In genomic region chr9:119941861-119942260, GRCm38 (mm10) we compare ENCODE assay signal across 28 mouse cellular contexts. TPM values are rescaled to one million over a fixed set of nuclear protein-coding genes. Genes with fewer than 3 reads are reported as not detected.
DNase-seq lines count a peak whose midpoint lies in the region; ATAC-seq and TF ChIP-seq lines count a peak whose summit lies in the region.
"Had no signal": no experiment of that assay in that cellular context is flagged by ENCODE, and none has a peak within 500 bp of the region (broad histone marks: within the 10 kb centered on the region; RNA-seq: fewer than 3 reads in every experiment).

No protein-coding gene starts in this region.

- H3K4me1 ChIP-seq in hindbrain, postnatal 0 days (ENCODE audit: insufficient read depth, low read length), result no peaks in the 10 kb centered on the region
- H3K4me1 ChIP-seq in hindbrain, embryonic 13.5 days (replicated peaks), result peaks cover 8% of the 10 kb centered on the region
- H3K4me1 ChIP-seq in limb, embryonic 10.5 days, result peaks cover 49% of the 10 kb centered on the region

- WGBS in hindbrain, postnatal 0 days, result 74% methylated on average over 14 of the region's 14 CpGs
- 88% methylated on average over 14 of the region's 14 CpGs for WGBS in hindbrain, embryonic 13.5 days
- 85% methylated on average over 14 of the region's 14 CpGs for WGBS in limb, embryonic 10.5 days

- no peak overlapping the region for H3K27ac ChIP-seq in hindbrain, postnatal 0 days
- H3K27ac ChIP-seq in hindbrain, embryonic 13.5 days, result no peak overlapping the region
- H3K27ac ChIP-seq in limb, embryonic 10.5 days, result peak overlapping the region; percentile 47; the same call in 1 of the 2 replicates
- H3K27ac ChIP-seq: heart, embryonic 13.5 days; hindbrain, embryonic 15.5 days; liver, embryonic 14.5 days; macrophage; midbrain, embryonic 15.5 days; neural tube, embryonic 12.5 days had no signal

- no peaks in the 10 kb centered on the region for H3K27me3 ChIP-seq in hindbrain, postnatal 0 days (ENCODE audit: insufficient read depth, low read length)
- H3K27me3 ChIP-seq in hindbrain, embryonic 13.5 days, result peaks cover 3% of the 10 kb centered on the region; the same call in 1 of the 2 replicates
- H3K27me3 ChIP-seq in limb, embryonic 10.5 days (ENCODE audit: low read depth, poor library complexity, severe bottlenecking), result no peaks in the 10 kb centered on the region
- H3K27me3 ChIP-seq: heart, embryonic 13.5 days; hindbrain, embryonic 15.5 days; midbrain, embryonic 15.5 days; neural tube, embryonic 12.5 days had no signal

- no peak for TF ChIP-seq CTCF in hindbrain, postnatal 0 days (IDR thresholded peaks at IDR 0.05; ENCODE audit: low read depth)

- H3K9me3 ChIP-seq in hindbrain, postnatal 0 days (ENCODE audit: low read length), result no peaks in the 10 kb centered on the region
- no peaks in the 10 kb centered on the region for H3K9me3 ChIP-seq in hindbrain, embryonic 13.5 days
- H3K9me3 ChIP-seq in limb, embryonic 10.5 days (replicated peaks), result no peaks in the 10 kb centered on the region
- H3K9me3 ChIP-seq: heart, embryonic 13.5 days; hindbrain, embryonic 15.5 days; midbrain, embryonic 15.5 days; neural tube, embryonic 12.5 days had no signal

- H3K4me3 ChIP-seq in hindbrain, postnatal 0 days (ENCODE audit: low read length), result no peak overlapping the region
- H3K4me3 ChIP-seq in hindbrain, embryonic 13.5 days, result no peak overlapping the region
- no peak overlapping the region for H3K4me3 ChIP-seq in limb, embryonic 10.5 days
- H3K4me3 ChIP-seq: erythroblast, embryonic 14.5 days; heart, embryonic 13.5 days; hindbrain, embryonic 15.5 days; midbrain, embryonic 15.5 days; neural tube, embryonic 12.5 days had no signal

- no peaks in the 10 kb centered on the region for H3K36me3 ChIP-seq in hindbrain, postnatal 0 days (ENCODE audit: insufficient read depth, low read length)
- no peaks in the 10 kb centered on the region for H3K36me3 ChIP-seq in hindbrain, embryonic 13.5 days
- H3K36me3 ChIP-seq in limb, embryonic 10.5 days, result no peaks in the 10 kb centered on the region
- H3K36me3 ChIP-seq: heart, embryonic 13.5 days; hindbrain, embryonic 15.5 days; midbrain, embryonic 15.5 days; neural tube, embryonic 12.5 days had no signal

- H3K4me2 ChIP-seq in hindbrain, postnatal 0 days (ENCODE audit: low read depth, low read length), result no peak overlapping the region
- no peak overlapping the region for H3K4me2 ChIP-seq in hindbrain, embryonic 13.5 days
- H3K4me2 ChIP-seq: heart, embryonic 13.5 days; hindbrain, embryonic 15.5 days; midbrain, embryonic 15.5 days; neural tube, embryonic 12.5 days had no signal

- DNase-seq in cerebellum, adult 9-11 months, result peak; percentile 47
- DNase-seq in cerebellum, adult 9-10 months, result no peak
- peak; percentile 37 for DNase-seq in hindbrain, postnatal 0 days (ENCODE audit: low spot score)
- DNase-seq in NIH3T3 (ENCODE audit: low read depth), result peak; percentile 36
- no peak for DNase-seq in limb, embryonic 10.5 days (ENCODE audit: low spot score)
- no peak for DNase-seq in adrenal gland, postnatal 4 days (ENCODE audit: low spot score in 2 of 2)
- no peak for DNase-seq in adrenal gland, adult 18-20 months (ENCODE audit: low spot score in 2 of 2)
- DNase-seq: adrenal gland, postnatal 36 days; heart, postnatal 10 days; kidney, adult 9 months; kidney, postnatal 10 days; layer of hippocampus, adult 9-11 months; liver; lung, adult 2 months; lung, postnatal 10 days; thymus, adult 2 months; thymus, postnatal 36 days had no signal

- H3K9ac ChIP-seq in hindbrain, postnatal 0 days (replicated peaks; ENCODE audit: low read length), result no peak overlapping the region
- H3K9ac ChIP-seq in hindbrain, embryonic 13.5 days, result no peak overlapping the region
- H3K9ac ChIP-seq: heart, embryonic 13.5 days; hindbrain, embryonic 15.5 days; liver, embryonic 14.5 days; midbrain, embryonic 15.5 days; neural tube, embryonic 12.5 days had no signal

- ATAC-seq in hindbrain, postnatal 0 days, result no peak
- ATAC-seq in hindbrain, embryonic 13.5 days (ENCODE audit: low FRiP score), result no peak
- ATAC-seq: forebrain, embryonic 16.5 days; midbrain, embryonic 15.5 days had no signal

RNA-seq across cellular contexts. Expression of gene Ttc21a, which starts 4.5 kb away (rescaled TPM):
- 4.7 and 4.9 TPM in 2 replicates for total RNA-seq in hindbrain, postnatal 0 days (2014; rRNA removed)
- polyA plus RNA-seq in hindbrain, postnatal 0 days (2015; fragmentation: Nextera tagmentation; extraction: Ambion mirVana), result 0.90 and 1.1 TPM in 2 replicates
- 0.65 and 1.2 TPM in 2 replicates for polyA plus RNA-seq in hindbrain, embryonic 13.5 days (2015; fragmentation: Nextera tagmentation; extraction: Ambion mirVana)
- polyA plus RNA-seq in limb, embryonic 10.5 days (2016; fragmentation: Nextera tagmentation; extraction: Ambion mirVana), result 0.34 and 0.43 TPM in 2 replicates
- under 1 TPM; 0.34 TPM for total RNA-seq in adrenal gland, postnatal 4 days (2021)
- under 1 TPM in 1 of 2 experiments, not detected in 1; 0.43 TPM for total RNA-seq in adrenal gland, adult 18-20 months (2021)
- total RNA-seq: gastrocnemius, adult 8-10 months; heart, postnatal 10 days; megakaryocyte-erythroid progenitor cell, adult 5-6 weeks had no signal
- polyA plus RNA-seq: erythroblast, embryonic 14.5 days had no signal

RNA-seq across cellular contexts. Expression of gene Gorasp1, which starts 4.5 kb away (rescaled TPM):
- 28.1 and 48.4 TPM in 2 replicates for total RNA-seq in hindbrain, postnatal 0 days (2014; rRNA removed)
- 20.9 and 21.1 TPM in 2 replicates for polyA plus RNA-seq in hindbrain, postnatal 0 days (2015; fragmentation: Nextera tagmentation; extraction: Ambion mirVana)
- polyA plus RNA-seq in hindbrain, embryonic 13.5 days (2015; fragmentation: Nextera tagmentation; extraction: Ambion mirVana), result 26.0 and 27.9 TPM in 2 replicates
- 30.3 and 33.0 TPM in 2 replicates for polyA plus RNA-seq in limb, embryonic 10.5 days (2016; fragmentation: Nextera tagmentation; extraction: Ambion mirVana)
- total RNA-seq in adrenal gland, postnatal 4 days (2021), result 10 to 100 TPM; 26.9 to 27.1 TPM
- 10 to 100 TPM; 20.7 to 23.0 TPM for total RNA-seq in adrenal gland, adult 18-20 months (2021)

RNA-seq across cellular contexts. Expression of gene Csrnp1, which starts 42.6 kb away (rescaled TPM):
- 4.5 and 17.4 TPM in 2 replicates for total RNA-seq in hindbrain, postnatal 0 days (2014; rRNA removed)
- polyA plus RNA-seq in hindbrain, postnatal 0 days (2015; fragmentation: Nextera tagmentation; extraction: Ambion mirVana), result 2.7 and 3.1 TPM in 2 replicates
- polyA plus RNA-seq in hindbrain, embryonic 13.5 days (2015; fragmentation: Nextera tagmentation; extraction: Ambion mirVana), result 1.2 and 1.7 TPM in 2 replicates
- polyA plus RNA-seq in limb, embryonic 10.5 days (2016; fragmentation: Nextera tagmentation; extraction: Ambion mirVana), result 3.2 and 3.5 TPM in 2 replicates
- 10 to 100 TPM; 18.0 to 18.1 TPM for total RNA-seq in adrenal gland, postnatal 4 days (2021)
- total RNA-seq in adrenal gland, adult 18-20 months (2021), result 10 to 100 TPM; 13.8 to 19.3 TPM

RNA-seq across cellular contexts. Expression of gene Wdr48, which starts 47.2 kb away (rescaled TPM):
- 50.9 and 62.1 TPM in 2 replicates for total RNA-seq in hindbrain, postnatal 0 days (2014; rRNA removed)
- polyA plus RNA-seq in hindbrain, postnatal 0 days (2015; fragmentation: Nextera tagmentation; extraction: Ambion mirVana), result 47.3 and 47.5 TPM in 2 replicates
- 63.2 and 65.3 TPM in 2 replicates for polyA plus RNA-seq in hindbrain, embryonic 13.5 days (2015; fragmentation: Nextera tagmentation; extraction: Ambion mirVana)
- polyA plus RNA-seq in limb, embryonic 10.5 days (2016; fragmentation: Nextera tagmentation; extraction: Ambion mirVana), result 66.0 and 71.8 TPM in 2 replicates
- total RNA-seq in adrenal gland, postnatal 4 days (2021), result 10 to 100 TPM; 55.6 to 56.5 TPM
- total RNA-seq in adrenal gland, adult 18-20 months (2021), result 10 to 100 TPM; 46.5 to 52.9 TPM

Comparison
In these comparisons a context has a peak if more than half of its experiments do, and no peak if none do; other contexts are left out.
1. DNase-seq: peak in cerebellum, adult 9-11 months (single experiment), hindbrain, postnatal 0 days (single experiment) and NIH3T3 (single experiment); none in cerebellum, adult 9-10 months (single experiment), limb, embryonic 10.5 days (single experiment), adrenal gland, postnatal 4 days (0 of 2) and adrenal gland, adult 18-20 months (0 of 2).